Mouse (Mus musculus) adrenal gland, adult 18-20 months (tissue): Measurements from ENCODE around the gene Mcfd2. TPM values are rescaled to one million over a fixed set of nuclear protein-coding genes. Genes with fewer than 3 reads are reported as not detected.
A peak's percentile ranks its signal among the peaks of the same experiment; 100 is the strongest.

Source experiments
- DNase-seq, 2 experiments: peaks; one replicate each; pipeline ENCODE4 v3.0.0; 2021 to 2022; ENCODE audit warnings: low spot score in 2 of 2
- total RNA-seq, 2 experiments: library from RNA; stranded (reverse); gene quantifications; 1 replicate in 1 of 2; 2 replicates in 1 of 2; pipeline ENCODE4 v1.2.3; 2021

Mcfd2 gene
- total RNA-seq, 2 experiments from 2014 or later = 190 to 305 TPM

DNA sequence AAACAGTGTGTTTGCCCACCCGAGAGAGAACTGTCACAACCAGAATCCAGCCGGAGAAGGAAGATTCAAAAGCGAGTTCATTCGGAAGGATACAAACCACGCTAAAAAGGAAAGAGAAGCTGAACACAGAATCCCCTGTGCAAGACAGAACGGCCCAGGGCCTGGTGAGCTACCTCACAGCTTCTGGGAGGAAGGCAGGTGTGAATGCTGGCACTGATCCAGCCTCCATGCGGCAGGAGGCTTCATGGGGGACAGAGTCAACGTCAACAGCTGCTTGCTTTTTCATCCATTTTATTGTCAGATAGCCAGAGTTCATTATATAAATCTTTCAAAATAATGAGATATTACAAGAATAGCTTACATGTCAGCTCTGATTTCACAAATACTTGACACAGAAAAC lies 11.4 kb downstream of the Mcfd2 start:
- DNase-seq = no peak

DNA sequence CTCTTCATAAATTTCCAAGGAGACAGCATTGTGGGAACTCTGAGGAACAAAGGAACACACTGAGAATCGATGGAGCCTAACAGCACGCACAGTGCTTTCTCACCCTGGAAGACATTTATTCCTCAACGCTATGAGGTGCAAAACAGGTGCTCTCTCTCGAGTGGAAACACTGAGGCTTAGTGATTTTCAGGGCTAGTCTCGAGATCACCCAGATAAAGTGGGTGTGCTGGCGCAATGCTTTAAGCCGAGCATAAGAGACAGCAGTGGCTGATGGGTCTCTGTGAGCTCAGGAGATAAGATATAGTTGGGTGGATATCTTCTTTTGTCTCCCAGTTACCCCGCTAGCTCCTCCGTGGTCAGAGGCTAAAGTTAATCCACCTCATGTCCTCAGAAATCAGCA lies 19.6 kb downstream of the Mcfd2 start:
- no peak for DNase-seq

DNA sequence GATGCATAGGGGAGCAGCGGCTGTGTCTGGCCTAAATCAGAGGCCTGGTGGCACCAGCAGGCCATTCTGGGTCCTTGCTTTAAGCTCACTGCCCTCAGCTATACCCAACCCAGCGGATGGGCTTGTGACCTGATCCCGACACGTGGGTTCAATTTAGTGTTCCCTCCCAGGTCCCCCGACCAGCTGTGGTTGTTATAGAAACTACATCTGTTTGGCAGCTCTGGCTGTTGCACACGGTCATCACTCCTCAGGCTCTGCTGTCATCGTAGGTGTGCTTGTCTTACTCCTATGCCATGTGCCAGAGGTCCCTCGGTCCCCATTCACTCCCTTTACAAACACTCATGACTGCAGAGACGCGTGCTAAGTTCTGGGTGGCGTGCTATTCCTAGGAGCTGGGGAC lies 27.9 kb downstream of the Mcfd2 start:
- DNase-seq = no peak

DNA sequence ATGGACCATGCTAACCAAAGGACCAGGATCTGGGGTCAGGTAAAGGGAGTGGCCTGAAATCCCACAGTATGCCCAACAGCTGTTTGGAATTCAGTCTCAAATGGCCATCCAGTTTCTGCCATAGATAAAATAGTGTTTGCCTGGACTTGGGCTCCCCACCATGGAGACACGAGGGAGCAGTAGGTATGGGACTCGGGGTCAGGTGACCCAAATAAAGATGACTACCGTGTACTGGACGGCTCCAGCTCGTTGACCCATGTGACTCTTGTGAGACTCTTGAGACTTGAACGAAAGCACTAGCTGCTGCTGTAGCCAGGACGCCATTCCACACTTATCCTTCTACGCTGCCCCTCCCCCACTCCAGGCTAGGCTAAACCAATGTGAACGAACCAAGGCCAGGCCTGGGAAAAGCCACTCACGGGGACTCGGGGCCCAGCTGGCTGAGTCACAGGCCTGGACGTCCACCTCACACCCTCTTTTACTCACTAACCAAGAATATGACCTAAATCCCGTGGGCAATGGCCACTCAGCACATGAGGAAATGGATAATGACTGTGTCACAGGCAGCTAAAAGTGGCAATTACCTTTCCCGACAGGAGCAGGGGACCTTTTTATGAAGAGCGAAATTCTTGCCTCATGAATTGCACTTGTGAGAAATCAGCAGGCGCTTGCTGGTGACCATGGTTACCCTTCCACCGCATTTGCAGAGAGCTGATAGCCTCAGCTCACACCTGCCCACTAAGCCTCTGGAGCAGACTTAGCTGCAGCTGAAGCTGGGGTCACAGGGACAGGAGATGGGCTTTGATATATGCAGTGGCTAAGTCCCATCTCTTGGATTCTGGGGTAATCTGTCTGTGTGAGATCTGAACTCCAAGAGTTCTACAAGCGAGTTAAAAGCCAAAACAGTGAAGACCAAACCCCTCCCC lies 28.7 kb downstream of the Mcfd2 start:
- peak; percentile 44 to 48 for DNase-seq

DNA sequence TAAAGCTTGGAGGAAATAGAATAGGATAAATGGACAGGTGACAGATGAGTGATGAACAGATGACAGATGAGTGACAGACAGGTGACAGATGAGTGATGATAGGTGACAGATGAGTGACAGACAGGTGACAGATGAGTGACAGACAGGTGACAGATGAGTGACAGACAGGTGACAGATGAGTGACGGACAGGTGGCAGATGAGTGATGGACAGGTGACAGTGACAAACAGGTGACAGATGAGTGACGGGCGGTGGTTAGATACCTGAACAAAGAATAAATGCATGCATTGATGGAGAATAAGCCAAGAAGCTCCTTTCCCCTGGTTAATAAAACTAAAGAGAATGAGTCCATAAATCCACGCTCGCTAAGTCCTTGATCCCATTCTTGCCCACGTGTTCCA lies 30.7 kb downstream of the Mcfd2 start:
- DNase-seq = no peak

DNA sequence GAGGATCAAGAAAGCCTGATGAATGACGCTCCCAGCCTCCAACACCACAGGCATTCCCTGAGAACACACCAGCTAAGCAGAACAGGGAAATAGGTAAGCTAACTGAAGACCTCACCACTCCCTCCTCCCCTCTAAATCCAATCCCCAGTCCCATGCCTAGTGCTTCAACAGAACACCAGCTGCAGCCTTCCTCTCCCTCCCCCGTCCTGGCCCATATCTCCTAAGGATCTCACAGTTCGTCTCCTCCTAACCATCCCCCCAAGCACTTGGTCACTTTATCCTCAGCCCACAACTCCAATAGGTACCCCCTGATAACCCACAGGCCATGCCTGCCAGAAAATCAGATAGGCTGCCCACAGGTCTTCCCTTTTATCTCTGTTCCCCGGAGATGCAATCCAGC lies 37.9 kb downstream of the Mcfd2 start:
- no peak for DNase-seq

DNA sequence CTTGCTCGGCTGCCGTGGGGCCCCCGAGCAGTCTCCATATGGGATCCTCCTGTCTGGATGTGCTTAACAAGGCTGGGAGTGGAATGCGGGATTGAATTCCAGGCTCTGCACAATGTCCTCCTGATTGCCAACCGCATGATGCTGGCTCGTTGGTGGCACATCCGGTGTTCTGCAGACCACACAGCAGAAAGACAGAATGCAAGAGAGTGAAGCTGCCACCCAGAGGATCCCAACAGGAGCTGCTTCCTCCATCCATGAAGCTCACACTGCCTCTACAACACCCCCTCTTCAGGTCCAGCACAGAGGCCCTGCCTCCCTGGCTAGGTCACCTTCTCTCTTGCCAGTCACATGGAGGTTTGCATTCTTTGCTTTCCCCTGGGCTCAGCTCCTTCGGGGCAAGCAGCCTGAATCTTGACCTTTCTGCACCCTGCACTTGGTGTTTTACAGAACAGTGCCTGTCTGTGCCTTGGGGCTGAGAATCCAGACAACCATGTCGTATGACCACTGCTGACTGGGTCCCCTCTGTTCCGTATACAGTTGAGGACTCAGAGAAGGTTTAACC lies 39.6 kb downstream of the Mcfd2 start:
- DNase-seq = no peak

DNA sequence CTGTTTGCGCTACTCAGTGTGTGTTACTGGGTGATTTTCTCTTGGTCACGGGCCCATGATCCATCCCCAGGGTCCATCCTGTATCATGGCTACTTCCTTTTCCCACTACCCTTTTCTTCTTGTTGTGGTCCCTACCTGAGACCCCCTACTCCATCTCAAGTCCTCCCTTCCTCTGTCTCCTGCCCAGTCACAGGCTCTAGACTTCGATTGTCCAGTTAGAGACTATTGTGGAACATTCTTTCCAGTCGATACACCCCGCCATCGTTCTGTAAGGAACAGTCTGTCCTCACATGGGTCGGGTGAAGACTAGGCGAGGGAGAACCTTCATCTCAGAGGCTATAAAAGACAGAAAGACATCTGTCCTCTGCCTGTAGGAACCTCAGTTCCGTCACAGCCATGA lies 40.4 kb downstream of the Mcfd2 start:
- DNase-seq = no peak

DNA sequence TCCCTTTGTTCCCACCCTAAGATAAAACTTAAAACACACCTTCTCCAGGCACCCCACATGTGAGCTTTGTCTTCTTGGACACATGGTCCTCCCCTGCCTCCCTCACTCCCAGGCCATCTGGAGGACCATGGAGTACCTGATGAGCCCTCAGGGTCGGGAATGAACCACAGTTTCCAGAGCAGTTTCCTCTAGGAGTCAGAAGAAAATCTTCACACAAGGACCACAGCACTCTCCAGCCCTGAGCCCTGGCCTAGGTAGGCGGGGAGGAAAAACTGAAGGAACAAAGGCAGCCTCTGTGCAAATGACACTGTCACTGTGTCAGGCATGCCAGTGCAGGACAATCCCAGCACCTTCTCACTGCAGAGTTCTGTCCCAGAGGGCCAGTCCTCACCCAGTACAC lies 41.3 kb downstream of the Mcfd2 start:
- DNase-seq = no peak

DNA sequence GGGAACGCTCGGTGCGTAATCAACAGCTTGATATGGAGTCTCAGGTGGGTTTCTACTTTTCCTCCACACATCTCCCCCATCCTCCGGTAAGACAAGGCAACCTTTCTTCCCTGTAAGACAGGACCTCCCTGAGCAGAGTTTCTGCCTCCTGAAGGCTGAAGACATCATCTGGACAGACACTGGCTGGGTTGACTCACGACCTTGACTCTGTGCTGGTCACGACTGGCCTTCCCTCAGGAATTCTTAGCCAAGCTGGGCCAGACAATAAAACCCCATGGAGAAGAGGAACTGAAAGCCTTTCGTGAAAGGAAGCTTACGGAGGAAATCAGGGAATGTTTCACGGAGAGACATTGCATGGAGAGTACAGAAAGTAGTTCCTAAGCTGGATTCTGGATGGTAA lies 46.3 kb downstream of the Mcfd2 start:
- no peak for DNase-seq

DNA sequence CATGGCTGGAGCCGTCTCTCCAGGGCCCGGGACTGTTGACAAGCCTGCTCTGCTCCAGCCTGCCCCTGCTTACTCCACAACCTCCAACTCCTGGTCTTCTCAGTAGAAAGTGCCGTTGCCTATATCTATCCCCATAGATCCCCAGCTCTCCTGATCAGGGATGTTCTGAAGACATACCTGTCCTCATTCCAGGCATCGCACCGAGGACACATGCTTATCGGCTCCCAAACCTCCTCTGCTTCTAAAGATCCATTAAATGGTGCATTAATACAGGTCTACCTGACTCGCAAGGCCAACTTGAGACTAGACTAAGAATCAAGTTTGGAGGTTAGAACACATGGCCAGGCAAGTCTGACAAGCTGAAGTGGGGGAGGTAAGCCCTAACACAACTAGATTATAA lies 51.2 kb downstream of the Mcfd2 start:
- DNase-seq = no peak

DNA sequence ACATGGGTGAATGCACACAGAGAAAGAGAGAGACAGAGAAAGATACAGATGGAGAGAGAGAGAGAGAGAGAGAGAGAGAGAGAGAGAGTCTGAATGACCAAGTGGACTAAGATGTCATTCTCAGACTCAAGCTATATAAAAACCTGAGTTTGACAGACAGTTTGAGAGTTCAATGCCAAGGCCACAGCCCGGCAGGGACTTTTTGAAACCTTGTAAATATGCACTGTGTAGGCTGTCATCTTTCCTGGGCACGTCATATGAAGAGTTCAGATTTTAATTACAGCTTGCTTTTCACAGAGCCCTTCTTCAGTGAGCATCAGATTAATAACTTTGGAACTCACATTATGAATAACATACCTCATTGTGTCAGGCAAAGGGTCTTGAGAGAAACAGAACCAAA lies 55.2 kb downstream of the Mcfd2 start:
- no peak for DNase-seq

DNA sequence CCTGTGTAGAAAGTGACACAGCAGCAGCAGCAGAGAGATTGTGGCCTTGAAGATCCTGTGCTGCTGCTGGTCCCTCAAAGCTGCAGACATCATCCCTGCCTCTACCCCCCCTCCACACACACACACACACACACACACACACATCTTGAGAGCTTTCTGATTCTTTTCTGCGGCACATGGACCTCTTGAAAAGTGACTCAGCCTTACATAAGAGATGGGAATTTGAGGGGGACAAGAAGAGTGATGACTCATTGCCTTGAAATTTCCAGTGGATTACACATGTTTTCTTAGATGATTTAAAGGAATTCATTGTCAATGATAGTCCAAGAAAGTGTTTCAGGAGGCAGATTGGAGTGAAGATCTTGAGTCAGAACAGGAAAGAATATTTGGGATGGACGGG lies 58.9 kb downstream of the Mcfd2 start:
- peak in 1 of 2 experiments; percentile 19 for DNase-seq

Other genes starting within 250 kb of the Mcfd2 start
- 10 to 100 TPM; 14.1 to 14.9 TPM for gene Pigf, start 240.5 kb downstream of the Mcfd2 start, total RNA-seq
- 10 to 100 TPM; 67.8 to 69.8 TPM for gene Cript, start 240.4 kb downstream of the Mcfd2 start, total RNA-seq
- gene Socs5, start 158.3 kb downstream of the Mcfd2 start, total RNA-seq = 10 to 100 TPM; 71.3 to 76.9 TPM
- 10 to 100 TPM; 15.2 to 16.0 TPM for gene Ttc7, start 17.0 kb upstream of the Mcfd2 start, total RNA-seq
- gene Stpg4, start 161.8 kb upstream of the Mcfd2 start, total RNA-seq = not detected
- 100 to 1,000 TPM; 343 to 481 TPM for gene Calm2, start 181.0 kb upstream of the Mcfd2 start, total RNA-seq